ENCODE assay signal across 21 mouse cellular contexts in genomic region chr1:28563894-28564293, GRCm38 (mm10).
"Had no signal": no experiment of that assay in that cellular context is flagged by ENCODE, and none has a peak within 500 bp of the region (broad histone marks: within the 10 kb centered on the region; RNA-seq: fewer than 3 reads in every experiment).

No protein-coding gene starts in this region.

- H3K9me3 ChIP-seq: megakaryocyte, embryonic 14.5 days; midbrain, embryonic 10.5 days; midbrain, embryonic 12.5 days; neural tube, embryonic 12.5 days had no signal

- H3K4me2 ChIP-seq: lung, embryonic 14.5 days; midbrain, embryonic 12.5 days; neural tube, embryonic 12.5 days had no signal

- H3K4me3 ChIP-seq: megakaryocyte, embryonic 14.5 days; midbrain, embryonic 10.5 days; midbrain, embryonic 12.5 days; myocyte; neural tube, embryonic 12.5 days had no signal

- H3K36me3 ChIP-seq: midbrain, embryonic 10.5 days; midbrain, embryonic 12.5 days; neural tube, embryonic 12.5 days had no signal

- ATAC-seq: midbrain, embryonic 16.5 days had no signal

- H3K9ac ChIP-seq: liver, embryonic 14.5 days; lung, embryonic 14.5 days; midbrain, embryonic 12.5 days; neural tube, embryonic 12.5 days had no signal

- H3K4me1 ChIP-seq: megakaryocyte, embryonic 14.5 days; midbrain, embryonic 10.5 days; midbrain, embryonic 12.5 days; neural tube, embryonic 12.5 days had no signal

- H3K27ac ChIP-seq: liver, embryonic 14.5 days; macrophage; midbrain, embryonic 10.5 days; midbrain, embryonic 12.5 days; neural tube, embryonic 12.5 days had no signal

- DNase-seq: lung, adult 18-20 months; lung, embryonic 14.5 days; lung, postnatal 14 days; lung, postnatal 36 days; midbrain, embryonic 14.5 days; retina, postnatal 1 day; right cerebral cortex, adult 18-20 months; right cerebral cortex, postnatal 25 days; right cerebral cortex, postnatal 4 days; spleen, adult 18-20 months; thymus, adult 18-20 months; thymus, postnatal 14 days; thymus, postnatal 36 days had no signal

- H3K27me3 ChIP-seq: megakaryocyte, embryonic 14.5 days; midbrain, embryonic 12.5 days; neural tube, embryonic 12.5 days had no signal
